Mouse (Mus musculus) gastrocnemius, adult 18-20 months (tissue): ENCODE results near the gene Cyp2w1. TPM values are rescaled to one million over a fixed set of nuclear protein-coding genes. Genes with fewer than 3 reads are reported as not detected.

Experiments used
- DNase-seq: peaks from one replicate; pipeline ENCODE4 v3.0.0; 2021; ENCODE audit warnings: low spot score
- microRNA-seq: library from miRNA; unstranded; fragments of <30 nt; microRNA quantifications from one replicate; pipeline ENCODE4 v1.2.0, GENCODE M21; 2021
- total RNA-seq, 2 experiments: library from RNA; stranded (reverse); gene quantifications; 2 replicates each; pipeline ENCODE4 v1.2.3; 2021

Gene Cyp2w1
- total RNA-seq, 2 experiments from 2014 or later = not detected

DNA sequence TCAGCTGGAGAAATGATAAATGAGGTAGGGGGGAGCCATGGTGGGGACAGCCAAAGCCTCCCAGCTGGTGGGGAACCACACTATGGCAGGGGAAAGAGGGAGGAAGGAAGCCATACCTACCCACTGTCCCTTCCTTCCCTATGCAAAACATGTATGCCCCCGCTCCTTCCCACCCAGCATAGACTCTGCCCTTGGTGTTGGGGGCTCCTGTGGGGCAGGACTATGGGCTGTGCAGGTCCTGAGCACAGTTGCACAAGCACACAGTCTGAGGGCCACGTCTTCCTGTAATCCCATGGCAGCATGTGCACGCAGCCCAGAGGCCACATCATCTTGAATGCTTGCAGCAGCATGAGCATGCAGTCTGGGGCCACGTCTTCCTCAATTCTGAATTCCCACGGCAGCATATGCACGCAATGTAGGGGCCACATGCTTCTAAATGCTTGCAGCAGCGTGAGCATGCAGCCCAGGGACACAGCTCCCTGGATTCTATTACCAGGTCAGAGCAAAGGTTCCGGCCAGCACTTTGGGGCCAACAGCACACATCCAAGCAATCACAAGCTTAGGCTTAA is 51.4 kb downstream of the Cyp2w1 start:
- DNase-seq = no peak

DNA sequence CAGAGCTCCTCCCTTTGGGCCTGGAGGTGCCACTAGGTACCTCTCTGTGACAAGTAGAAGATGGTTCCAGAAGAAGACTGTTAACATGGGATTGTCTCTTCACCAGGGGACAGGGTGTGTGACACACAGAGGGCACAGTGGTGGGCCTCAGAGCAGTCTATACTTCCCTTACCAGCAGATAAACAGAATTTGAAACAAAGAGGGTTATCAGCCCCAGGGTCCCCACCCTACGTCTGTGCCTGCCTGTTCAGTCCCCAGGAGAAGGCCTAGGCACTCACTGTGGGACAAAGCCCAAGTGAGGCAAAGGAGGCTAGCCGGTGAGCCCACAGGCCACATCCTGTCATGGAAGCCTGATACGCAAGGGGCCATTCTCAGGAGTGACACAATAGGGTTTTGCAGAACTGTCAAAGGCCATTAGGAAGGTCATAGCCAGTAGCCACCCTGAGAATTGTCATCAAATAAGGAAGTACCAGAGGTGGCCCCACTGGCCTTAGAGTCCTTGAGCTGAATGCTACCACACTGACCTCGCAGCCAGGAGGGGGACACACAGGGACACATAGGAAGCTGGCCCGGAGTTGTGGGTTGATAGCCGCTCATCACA is 52.5 kb downstream of the Cyp2w1 start, which contains the start of gene C130050O18Rik:
Gene C130050O18Rik, plus strand, starts transcription at position 480 of the 601 bp plus-strand sequence.
- no peak for DNase-seq

DNA sequence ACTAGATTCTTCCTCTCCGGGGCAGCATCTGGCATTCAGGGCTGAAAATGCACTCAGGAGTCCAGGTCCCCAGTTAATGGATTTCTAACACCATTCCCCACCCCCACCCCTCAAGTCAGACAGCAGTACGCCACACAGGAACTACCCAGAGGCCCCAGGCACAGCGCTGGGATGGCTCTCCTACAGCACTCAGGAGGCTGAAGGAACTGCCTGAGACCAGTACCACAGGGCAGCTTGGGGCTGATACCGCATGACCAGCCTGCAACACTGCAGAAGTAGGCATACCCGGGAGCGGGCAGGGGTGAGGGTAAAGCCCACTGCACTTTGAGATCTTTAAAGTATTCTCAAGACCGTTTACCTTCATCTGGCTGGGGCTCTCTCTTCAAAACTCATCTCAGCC is 53.1 kb downstream of the Cyp2w1 start:
- DNase-seq = no peak

DNA sequence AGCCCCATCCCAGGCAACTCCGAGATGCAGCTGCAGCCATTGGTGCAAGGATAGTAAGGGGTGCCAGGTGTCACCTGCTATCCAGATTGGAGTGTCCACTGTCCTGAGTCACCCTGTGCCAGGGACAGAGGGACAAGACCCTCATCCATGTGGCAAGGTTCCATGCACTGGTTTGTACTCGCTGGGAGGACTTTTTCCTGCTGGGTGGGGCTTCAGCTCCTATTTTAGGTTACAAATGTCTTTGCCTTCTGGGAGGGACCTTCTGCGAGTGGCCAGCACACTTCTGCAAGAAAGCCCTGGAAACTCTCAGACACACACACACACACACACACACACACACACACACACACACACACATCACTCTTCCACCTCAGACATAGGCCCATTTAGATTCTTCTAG is 53.5 kb downstream of the Cyp2w1 start:
- no peak for DNase-seq

Small RNAs within 50 kb of the gene (microRNA-seq; reads per million reads assigned to microRNA genes)
- 345 reads per million, percentile 71 among the genes with 10 or more reads in this experiment for gene Mir339

Other genes with a start within 250 kb of the Cyp2w1 start
- gene Prkar1b, start 202.6 kb upstream of the Cyp2w1 start, total RNA-seq = 1 to 10 TPM in 1 of 2 experiments, under 1 TPM in 1; 0.78 to 1.3 TPM
- gene Dnaaf5, start 202.4 kb upstream of the Cyp2w1 start, total RNA-seq = 10 to 100 TPM; 16.3 to 18.5 TPM
- 10 to 100 TPM; 36.8 to 37.0 TPM for gene Sun1, start 152.0 kb upstream of the Cyp2w1 start, total RNA-seq
- 10 to 100 TPM; 28.6 to 31.9 TPM for gene Get4, start 100.3 kb upstream of the Cyp2w1 start, total RNA-seq
- 1 to 10 TPM in 1 of 2 experiments, under 1 TPM in 1; 0.66 to 1.4 TPM for gene Adap1, start 27.0 kb upstream of the Cyp2w1 start, total RNA-seq
- gene Cox19, start 1.2 kb upstream of the Cyp2w1 start, total RNA-seq = 10 to 100 TPM; 55.0 to 68.4 TPM
- gene Gpr146, start 25.1 kb downstream of the Cyp2w1 start, total RNA-seq = 10 to 100 TPM; 21.8 to 28.9 TPM
- gene C130050O18Rik, start 52.7 kb downstream of the Cyp2w1 start, total RNA-seq = under 1 TPM; 0.12 to 0.21 TPM
- gene Gper1, start 70.5 kb downstream of the Cyp2w1 start, total RNA-seq = under 1 TPM; 0.59 to 0.82 TPM
- 10 to 100 TPM in 1 of 2 experiments, 1 to 10 TPM in 1; 9.6 to 10.4 TPM for gene 3110082I17Rik, start 107.9 kb downstream of the Cyp2w1 start, total RNA-seq
- 10 to 100 TPM in 1 of 2 experiments, 1 to 10 TPM in 1; 7.6 to 12.0 TPM for gene Zfand2a, start 131.9 kb downstream of the Cyp2w1 start, total RNA-seq
- not detected for gene Uncx, start 190.9 kb downstream of the Cyp2w1 start, total RNA-seq